Mouse (Mus musculus) heart, postnatal 4 days (tissue): ENCODE measurements at regions not wholly inside any gene's neighbourhood (a gene's known extent, or its start where the extent isn't known, plus 50 kb on each side); places are given as distances from the start of the nearest gene placed in this dataset.

Experiments
- DNase-seq: peaks from one replicate; pipeline ENCODE4 v3.0.0; 2021

DNA sequence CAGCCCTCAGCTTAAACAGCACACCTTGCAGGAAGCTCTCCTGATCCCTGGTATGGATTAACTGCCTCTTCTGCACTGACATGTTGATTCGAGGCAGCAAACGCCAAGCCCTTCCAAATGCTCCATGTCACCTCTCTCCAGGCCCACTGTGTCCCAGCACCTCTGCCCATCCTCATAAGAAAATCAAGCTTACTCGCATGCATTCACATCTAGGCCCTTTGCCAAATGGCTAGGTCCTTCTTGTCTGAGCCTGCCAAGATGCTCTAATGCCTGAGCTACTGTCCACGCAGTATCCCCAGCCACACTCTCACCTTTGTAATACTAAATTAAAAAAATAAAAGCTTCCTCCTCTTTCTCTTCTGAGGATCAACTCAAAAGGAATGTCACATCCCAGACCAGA lies 588.7 kb upstream of the Cdh11 start:
- no peak for DNase-seq

DNA sequence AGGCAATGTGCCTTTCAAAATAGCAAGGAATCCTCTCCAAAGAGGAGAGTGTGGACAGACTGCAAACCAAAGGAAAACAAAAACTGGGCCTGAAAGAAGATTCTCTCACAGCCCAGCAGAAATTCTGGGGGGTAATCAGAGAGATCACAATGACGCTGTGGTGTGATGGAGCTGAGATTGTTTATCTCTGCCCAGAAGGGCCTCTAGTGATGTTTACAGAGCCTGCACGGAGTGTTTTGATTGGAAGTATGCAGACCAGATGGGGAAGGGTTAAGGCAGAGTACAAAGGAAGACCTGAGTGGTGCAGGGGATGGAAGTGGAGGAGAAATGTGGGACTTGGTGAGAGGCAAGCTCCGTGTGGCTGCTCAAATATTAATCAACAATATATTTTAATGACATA lies 593.1 kb upstream of the Cdh11 start:
- no peak for DNase-seq

DNA sequence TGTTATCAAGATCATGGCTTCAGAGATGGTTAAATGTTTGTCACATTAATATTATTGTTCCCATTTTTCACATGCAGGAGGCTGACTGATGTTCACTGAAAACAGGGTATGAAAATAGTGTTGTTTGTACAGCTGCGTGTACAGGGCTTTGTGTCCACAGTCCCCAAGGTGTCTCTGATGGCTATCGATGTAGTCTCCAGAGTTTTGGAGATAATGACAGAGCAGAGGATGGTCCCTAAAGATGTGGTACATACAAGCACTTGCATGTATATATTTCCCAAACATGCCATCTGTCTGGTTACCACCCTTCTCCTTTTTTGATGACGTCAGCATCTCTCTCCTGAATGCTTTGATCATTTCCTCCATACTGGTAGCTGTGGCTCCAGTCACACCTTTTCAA lies 596.1 kb upstream of the Cdh11 start:
- no peak for DNase-seq

DNA sequence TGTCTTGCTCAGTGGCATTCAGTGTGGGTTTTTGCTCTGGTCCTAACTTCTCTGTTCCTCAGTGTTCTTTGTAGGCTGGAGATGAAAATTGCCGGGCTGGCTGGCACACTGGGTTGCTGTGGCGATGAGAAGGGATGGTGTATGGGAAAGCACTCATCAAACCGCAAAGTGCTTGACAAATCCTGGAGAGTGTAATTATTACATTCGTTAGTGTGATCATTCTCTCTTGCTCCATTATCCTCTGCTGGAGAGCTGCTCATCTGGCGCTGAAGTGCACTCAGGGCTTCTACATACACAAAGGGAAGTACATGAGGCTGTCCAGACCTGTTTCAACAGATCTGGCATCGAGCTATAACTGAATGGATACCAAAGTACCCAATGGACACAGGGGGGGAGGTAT lies 605.9 kb upstream of the Cdh11 start:
- no peak for DNase-seq

DNA sequence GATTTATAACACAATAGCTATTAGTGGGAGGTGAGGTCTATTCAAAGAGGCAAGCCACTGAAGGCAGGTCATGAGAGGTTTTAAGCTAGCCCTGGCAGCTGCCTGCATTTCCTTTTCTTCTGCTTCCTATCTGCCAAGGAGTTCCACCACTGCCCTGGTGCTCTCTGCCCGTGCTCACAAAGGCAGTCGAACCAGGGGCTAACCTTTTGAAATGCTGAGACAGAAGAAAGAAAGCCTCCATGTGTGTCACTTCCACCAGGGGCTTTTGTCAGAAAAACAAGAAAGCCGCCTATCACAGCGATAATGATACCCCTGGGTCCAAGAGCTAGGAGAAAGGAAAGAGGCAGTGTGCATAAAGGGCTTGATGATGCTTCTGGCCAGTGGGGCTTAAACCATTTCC lies 609.9 kb upstream of the Cdh11 start:
- DNase-seq = no peak

DNA sequence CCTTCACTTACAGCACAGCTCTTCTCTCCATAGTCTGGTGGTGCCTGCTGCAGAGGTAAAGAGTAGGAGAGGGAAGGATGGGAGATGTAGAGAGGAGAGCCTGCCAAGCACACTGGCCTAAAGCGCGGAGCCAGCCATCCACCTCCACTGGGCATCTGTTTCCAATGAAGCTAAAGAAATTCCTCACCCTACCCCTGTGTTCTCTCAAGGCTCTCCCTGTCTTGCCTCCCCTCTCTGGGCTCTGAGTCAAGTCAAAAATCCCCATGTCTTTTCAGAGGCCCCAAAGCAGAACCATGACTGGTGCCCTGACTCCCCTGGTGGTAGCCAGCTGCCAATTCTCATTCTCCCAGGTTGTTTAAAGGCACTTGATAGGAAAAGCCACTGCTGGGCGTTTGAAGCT lies 612.7 kb upstream of the Cdh11 start:
- no peak for DNase-seq

DNA sequence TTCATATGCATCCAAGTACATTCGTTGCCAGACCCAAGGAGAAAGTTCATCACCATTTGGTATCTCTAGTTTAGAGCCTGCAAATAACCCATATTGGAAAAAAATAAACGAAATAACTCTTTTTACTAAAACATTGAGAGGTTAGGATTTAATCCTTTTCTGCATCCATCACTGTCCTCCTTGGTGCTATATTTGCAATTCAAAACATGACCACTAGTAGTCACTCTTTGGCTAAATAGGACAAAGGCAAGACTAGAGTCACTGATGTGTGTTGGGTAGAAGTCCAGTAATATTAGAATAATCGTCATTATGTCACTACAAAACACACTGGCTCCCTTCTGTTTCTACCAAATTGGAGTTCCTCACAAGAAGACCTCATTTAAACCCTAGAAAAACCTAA lies 614.0 kb upstream of the Cdh11 start:
- no peak for DNase-seq

DNA sequence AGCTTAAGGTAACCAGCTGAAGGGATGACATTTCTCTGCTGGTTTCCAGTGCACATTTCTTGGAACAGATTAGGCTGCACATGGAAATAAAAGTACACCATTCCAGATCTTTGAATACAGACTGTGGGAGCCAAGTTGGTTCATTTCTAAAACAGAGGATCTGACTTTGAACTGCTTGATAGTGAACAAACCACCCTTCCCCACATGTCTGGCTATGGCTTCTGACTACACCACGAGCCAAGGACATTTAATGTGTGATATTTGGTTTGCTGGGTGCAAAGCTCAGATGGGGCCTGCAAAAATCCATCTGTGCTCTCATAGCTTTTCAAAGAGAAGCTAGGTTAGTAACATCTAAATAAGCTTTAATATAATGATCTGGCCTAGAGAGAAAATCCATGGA lies 614.7 kb upstream of the Cdh11 start:
- no peak for DNase-seq

DNA sequence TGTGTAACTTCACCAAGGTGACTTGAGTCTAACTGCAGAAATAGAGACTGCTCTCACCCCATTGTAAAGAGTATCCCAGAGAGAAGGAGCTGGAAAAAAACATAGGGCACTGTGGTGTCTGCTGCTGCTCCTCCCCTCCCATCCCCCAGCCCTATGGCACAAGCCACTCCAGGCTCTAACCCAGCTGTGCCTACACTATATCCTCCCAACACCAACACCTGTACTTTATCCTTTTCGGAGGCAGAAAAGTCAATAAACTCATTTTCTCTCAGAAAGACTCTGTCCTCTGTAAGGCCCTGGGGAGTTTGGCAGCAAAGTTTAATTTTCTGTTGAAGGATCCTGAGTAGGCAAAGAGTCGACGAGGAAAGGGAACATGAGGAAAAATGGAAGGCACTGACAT lies 617.3 kb upstream of the Cdh11 start:
- no peak for DNase-seq

DNA sequence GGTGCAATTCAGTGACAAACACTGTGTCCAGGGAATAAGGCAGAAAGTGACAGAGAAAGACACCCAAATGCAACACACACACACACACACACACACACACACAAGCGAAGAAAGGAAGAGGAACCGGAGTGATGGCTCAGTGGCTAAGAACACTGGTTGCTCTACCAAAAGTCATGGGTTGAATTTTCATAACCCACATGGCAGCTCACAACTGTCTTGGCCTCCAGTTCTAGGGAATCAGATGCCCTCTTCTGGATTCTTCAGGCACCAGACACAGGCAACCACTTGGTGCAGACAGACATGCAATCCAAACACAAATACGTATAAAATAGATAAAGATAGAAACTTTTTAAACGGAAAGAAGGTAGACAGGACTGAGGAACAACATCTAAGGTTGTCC lies 618.4 kb upstream of the Cdh11 start:
- no peak for DNase-seq

DNA sequence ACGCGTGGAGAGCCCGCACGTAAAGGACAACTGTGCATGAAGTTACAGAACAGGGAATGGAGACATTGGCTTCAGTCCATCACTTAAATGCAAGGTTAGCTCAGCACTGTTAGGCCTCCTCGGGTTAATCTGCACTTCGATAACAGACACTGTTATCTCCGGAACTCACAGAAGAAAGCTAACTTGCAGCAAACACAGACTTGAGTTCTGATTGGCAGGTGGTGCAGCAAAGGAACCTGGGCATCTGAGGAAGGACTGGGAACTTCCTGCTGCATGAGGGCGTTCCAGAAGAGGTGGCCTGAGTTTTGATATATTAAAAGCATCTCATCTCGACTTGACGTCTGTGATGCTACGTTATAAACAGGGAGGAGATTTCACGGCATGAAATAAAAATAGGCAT lies 620.3 kb upstream of the Cdh11 start:
- DNase-seq = no peak

DNA sequence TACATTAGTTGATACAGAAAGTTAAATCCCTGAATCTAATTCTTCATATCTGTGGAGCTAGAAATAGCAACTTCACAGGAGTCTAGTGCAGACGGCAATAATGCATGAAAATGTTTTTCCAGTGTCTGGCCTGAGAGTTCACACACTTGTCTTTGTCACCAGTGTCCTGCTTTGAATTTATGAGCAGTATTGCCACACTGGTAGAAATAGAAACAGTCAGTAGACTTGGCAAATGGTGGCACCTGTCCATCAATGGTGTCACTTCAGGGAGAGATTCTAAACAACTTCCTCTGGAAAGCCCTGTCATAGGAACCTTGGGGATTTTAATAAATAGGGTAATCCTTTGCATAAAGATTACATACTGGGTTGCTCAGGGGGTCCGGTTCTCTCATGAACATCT lies 621.5 kb upstream of the Cdh11 start:
- no peak for DNase-seq

DNA sequence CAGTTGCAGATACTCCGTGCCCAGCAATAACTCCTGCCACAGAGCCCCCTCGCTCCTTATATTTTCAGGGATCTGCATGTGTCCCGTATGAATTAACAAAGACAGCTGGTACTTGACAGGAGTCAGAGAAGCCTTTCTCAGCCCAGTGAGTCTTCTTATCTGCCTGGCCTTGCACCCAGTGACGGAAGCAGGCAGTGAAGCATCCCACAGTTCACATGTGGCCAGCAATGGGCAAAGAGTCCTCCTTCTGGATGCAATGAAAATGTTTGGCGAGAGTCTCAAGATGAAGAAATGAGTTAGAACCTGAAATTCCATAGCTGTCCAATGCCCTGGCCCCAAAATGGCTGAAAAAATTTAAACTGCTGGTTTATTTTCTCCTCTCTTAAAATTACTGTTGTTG lies 622.2 kb upstream of the Cdh11 start:
- no peak for DNase-seq

DNA sequence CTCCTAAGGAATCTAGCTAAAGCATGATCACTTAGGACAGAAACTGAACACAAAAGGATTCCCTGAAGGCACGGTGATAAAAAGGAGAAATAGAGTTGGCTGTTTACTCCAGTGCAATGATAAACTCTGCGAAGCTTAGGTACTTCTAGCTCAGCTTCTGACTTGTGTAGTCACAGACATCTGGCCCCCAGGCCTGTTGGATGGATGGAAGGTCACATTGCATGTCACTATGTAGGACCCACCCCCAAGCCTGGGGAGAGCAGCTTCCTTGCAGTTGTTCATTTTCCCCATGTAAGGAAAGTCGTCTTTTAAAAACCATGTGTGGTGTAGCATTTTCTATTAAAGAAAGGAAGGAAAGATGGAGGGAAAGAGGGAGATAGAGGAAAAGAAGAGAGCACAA lies 623.0 kb upstream of the Cdh11 start:
- no peak for DNase-seq

DNA sequence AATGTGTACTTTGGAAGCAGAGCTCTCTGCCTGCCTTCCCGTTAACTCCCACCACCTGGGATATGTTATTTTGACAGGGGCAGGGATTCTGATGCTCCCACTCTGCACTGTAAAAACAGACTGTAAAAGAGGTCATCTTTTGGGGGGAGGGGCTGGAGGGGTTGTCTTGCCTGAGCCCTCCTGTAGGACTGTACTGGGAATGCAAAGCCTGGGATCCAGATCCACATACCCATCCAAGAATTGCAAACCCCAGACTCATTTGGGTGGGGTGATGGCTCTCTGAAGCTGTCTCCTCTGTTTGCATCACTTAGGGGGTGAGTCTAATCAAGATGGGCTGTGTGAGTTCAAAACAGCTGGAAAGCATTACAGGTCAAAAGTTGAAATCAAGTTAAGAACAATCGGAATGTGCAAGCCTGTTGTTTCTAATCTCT lies 623.7 kb upstream of the Cdh11 start:
- peak; percentile 36 for DNase-seq

DNA sequence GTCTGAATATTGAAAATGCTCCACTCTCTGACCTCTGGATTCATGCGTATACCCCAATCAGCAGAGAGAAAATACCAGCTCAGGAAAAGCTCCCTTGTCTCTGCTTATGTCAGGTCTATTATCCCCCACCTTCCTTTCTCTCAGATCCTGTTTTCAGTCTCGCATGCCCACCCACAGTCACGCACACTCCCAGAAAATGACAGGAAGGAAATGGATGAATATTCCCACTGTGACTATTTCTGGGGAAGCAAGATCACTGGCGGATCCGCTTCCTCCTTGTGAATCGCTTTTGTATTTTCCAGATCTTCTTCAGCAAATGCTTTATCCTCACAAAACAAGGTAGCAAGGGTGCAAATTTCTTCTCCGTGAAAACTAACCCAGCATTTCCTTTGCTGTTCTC lies 627.3 kb upstream of the Cdh11 start:
- DNase-seq = no peak

DNA sequence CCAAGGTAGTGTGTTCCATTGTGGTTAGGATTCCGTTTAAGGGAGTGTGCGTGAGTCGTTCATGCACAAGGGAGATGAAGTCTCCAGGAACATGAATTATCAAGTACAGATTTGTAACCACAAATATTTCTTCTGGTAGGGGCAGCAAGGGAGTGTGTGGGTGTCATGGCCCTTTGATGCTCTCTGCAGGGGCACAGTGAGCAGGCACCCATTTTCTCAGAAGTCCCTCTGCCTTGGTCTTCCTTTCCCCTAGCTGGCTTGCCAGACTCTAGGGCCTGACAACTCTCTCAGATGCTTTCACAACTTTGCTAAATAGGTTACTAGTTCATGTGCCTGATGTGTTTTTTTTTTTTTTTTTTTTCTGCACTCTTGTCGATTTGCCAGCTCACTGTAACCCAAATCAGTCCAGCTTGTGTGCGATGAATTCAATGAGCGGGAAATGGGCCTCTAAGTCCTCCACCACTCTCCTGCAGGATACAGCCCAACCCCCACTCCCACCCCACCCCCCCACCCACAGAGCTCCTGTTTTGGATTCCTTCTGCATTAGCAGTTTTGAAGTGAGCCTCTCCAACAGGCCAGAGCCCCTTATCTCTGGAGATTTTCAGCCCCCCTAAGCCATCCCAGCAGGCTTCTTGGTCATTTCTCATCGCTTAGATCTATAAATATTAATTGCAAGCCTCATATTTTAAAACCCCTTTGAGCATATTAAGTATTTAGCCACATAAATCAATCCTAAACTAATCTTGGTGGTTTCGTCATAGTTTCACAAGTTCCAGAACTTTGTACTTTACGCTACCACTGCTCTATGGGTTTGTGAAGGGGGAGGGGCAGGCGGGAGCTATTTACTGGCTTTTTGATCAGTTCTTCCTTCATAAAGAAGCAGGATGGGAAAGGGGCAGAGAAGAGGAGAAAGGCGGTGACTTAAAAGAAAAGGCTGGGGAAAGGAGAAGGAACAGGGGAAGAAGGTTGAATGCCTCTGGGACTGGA lies 628.4 kb upstream of the Cdh11 start:
- DNase-seq = no peak

DNA sequence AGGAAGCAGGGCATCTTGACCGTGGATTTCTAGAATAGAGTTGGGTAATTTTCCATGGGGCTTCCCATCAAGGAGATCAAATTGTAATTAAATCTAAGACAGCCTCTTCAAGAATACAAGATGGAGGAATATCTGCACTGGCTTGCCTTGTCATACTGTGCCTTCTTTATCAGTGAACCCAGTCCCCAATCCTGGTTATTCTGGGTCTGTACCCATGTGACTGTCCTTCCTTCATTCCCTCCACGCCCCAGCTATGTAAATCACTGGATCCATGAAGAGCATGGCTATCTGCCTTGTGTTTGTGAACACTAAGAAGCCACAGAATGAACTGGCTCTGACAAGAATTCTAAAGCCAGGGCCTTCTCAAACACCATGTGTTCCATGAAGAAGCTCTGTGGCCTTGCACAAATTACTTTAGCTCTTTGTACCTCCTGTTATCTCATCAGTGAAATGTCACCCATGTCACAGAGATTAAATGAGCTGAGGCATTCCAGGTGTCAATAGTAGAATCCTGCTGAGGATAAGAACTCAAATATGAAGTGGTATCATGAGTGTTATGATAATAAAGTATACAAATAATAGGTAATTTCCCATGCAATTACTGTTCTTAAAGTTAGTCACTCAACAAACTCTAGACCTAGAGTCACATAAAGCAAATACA lies 637.0 kb upstream of the Cdh11 start:
- no peak for DNase-seq

DNA sequence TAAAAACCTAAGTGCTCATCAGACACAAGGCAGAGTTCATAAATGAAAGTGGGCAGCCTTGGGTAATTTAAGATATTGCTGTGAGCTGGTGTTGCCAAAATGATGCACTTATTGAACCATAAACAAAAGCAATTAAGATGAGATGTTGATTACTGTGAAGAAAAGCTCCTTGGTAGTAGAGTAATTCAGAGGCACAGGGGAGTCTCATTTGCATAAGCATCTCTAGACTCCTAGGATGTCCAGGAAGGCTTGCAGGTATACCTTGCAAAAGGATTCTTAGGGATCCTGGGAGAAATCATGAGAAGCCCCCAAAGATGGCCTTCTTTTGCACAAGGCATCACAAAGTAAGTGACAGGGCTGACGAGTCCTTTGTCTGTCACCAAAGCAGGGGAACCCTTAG lies 640.5 kb upstream of the Cdh11 start:
- no peak for DNase-seq

DNA sequence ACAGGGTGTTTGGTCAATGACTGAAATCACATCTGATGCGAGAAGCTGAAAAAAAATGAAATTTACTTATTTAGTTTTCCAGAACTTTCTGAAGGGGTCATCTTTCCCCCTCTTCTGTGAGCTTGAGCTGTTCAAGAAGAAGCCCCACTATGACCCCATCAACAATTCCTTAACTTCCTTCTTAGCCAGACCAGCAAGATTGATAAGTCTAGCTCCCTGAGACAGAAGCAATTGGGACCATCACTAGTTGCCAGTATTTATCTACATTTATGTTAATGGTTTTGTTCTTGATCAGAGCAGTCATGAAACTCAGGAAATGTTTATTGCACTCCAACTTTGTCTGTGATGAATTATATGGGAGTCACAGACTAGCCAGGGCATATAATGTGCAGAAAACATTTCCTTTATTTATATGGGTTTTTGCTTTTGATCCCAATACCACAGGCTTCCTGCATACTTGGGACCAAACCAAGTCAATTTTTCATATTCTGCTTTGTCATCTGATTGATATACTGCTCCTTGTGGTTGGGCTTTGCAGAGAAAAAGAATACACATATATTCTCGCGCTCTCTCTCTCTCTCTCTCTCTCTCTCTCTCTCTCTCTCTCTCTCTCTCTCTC lies 645.5 kb upstream of the Cdh11 start:
- DNase-seq = no peak

DNA sequence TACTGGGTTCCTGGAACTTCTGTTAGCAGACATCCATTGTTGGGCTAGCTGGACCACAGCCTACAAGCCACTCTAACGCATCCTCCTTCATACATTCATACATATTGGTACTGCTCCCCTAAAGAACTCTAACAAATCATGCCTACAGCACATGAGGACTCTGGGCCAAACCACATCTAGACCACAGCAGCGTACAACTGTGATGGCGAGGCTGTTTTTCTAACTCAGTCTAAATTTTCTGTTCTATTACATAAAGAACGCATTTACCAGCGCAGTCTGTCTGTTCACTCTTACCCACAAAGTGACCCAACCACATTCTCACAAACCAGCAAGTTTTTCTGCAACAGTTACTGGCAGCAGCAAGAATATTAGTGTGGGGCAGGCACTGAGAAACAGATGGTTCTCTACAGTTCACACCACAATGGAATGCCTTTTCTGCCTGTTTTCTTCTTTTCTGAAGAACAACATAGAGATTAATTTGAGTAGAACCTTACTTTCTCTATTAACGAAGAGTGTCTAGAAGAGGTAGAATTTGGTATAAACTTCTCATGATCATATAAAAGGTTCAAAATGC lies 648.2 kb upstream of the Cdh11 start:
- DNase-seq = no peak

DNA sequence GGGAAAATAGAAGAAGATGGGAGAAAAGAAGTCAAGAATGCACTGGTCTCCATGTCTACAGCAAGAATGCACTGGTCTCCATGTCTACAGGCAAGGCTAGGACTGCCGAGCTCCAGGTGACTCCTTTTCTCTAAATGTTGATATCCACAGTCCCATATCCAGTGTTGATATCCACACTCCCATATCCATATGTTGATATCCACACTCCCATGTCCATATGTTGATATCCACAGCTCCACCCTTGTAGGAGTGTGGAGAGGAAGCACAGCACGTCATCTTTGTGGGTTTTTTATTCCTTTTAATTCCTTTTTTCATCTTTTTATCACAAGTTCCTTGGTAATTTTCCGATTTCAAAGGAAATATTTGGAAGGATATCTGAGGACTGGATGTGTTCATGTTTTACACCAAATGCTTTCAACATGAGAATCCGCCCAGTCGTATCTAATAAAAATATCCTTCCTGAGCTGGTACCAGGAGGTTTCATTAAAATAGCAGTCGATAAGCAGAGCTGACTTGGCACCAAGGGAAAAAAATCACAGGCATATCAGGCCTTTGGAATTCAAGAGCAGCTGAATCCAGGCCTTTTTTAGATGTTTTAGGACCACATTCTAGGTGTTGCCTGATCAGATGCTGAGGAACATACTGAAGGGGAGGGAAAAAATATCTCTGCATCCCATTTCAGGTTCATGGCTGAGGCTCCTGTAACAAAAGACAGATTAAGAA lies 653.7 kb upstream of the Cdh11 start:
- no peak for DNase-seq

DNA sequence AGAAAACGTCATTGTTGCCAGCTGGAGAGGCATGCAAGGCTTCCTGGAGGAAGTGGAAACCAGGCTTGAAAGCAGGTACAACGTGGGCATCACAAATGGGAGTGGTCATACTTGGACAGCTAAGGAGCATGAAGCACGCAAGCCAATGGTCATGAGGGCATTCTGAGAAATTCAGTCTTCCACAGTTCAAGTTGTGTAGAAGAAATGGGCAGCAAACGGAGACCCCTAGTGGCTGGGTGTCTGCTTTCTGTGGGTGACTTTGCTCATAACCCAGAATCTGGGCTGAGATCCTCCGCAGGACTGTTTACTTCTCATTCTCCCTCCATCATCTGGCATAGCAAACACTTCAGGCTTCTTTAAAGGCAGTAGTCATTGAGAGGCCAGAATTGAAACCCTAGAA lies 655.7 kb upstream of the Cdh11 start:
- DNase-seq = peak; percentile 17
